Mouse (Mus musculus): ENCODE data around the gene Kctd19. TPM values are rescaled to one million over a fixed set of nuclear protein-coding genes. Genes with fewer than 3 reads are reported as not detected.

The Kctd19 gene
- polyA plus RNA-seq, 1 experiment from 2014 or later = 0.12 TPM

GRCm38 (mm10) chr8:105336373-105337130 lies 76.8 kb downstream of the Kctd19 start:
- no peak for DNase-seq (ENCODE audit: low spot score)
- Histone ChIP-seq H3K4me3 (no peak overlapping the region), H3K4me1 (replicated peaks) (peaks cover 5% of the 10 kb centered on the region; the same call in 1 of the 2 replicates), H3K27ac (no peak overlapping the region), H3K9me3 (no peaks in the 10 kb centered on the region), H3K27me3 (ENCODE audit: insufficient read depth, poor library complexity, severe bottlenecking) (peaks cover 11% of the 10 kb centered on the region; the same call in 1 of the 2 replicates), H3K36me3 (peaks cover 73% of the 10 kb centered on the region)
- 49% methylated on average over 32 of the region's 32 CpGs for WGBS

Other genes with a start within 250 kb of the Kctd19 start
- gene Cbfb, start 242.8 kb downstream of the Kctd19 start, polyA plus RNA-seq (2016; fragmentation: Nextera tagmentation; extraction: Ambion mirVana) = 42.1 and 54.9 TPM in 2 replicates
- gene D230025D16Rik, start 188.4 kb downstream of the Kctd19 start, polyA plus RNA-seq (2016; fragmentation: Nextera tagmentation; extraction: Ambion mirVana) = 27.0 and 27.1 TPM in 2 replicates
- 2.6 and 3.3 TPM in 2 replicates for gene B3gnt9, start 158.3 kb downstream of the Kctd19 start, polyA plus RNA-seq (2016; fragmentation: Nextera tagmentation; extraction: Ambion mirVana)
- gene Tradd, start 148.9 kb downstream of the Kctd19 start, polyA plus RNA-seq (2016; fragmentation: Nextera tagmentation; extraction: Ambion mirVana) = 15.4 and 16.3 TPM in 2 replicates
- 1.0 and 1.6 TPM in 2 replicates for gene Fbxl8, start 148.9 kb downstream of the Kctd19 start, polyA plus RNA-seq (2016; fragmentation: Nextera tagmentation; extraction: Ambion mirVana)
- gene Hsf4, start 143.7 kb downstream of the Kctd19 start, polyA plus RNA-seq (2016; fragmentation: Nextera tagmentation; extraction: Ambion mirVana) = 0.09 and 0.20 TPM in 2 replicates
- gene Nol3, start 137.4 kb downstream of the Kctd19 start, polyA plus RNA-seq (2016; fragmentation: Nextera tagmentation; extraction: Ambion mirVana) = 1.2 and 2.1 TPM in 2 replicates
- 26.5 and 43.8 TPM in 2 replicates for gene 4931428F04Rik, start 123.6 kb downstream of the Kctd19 start, polyA plus RNA-seq (2016; fragmentation: Nextera tagmentation; extraction: Ambion mirVana)
- 12.4 and 15.2 TPM in 2 replicates for gene Exoc3l, start 117.4 kb downstream of the Kctd19 start, polyA plus RNA-seq (2016; fragmentation: Nextera tagmentation; extraction: Ambion mirVana)
- 120 and 128 TPM in 2 replicates for gene E2f4, start 115.8 kb downstream of the Kctd19 start, polyA plus RNA-seq (2016; fragmentation: Nextera tagmentation; extraction: Ambion mirVana)
- 2.1 and 2.9 TPM in 2 replicates for gene Elmo3, start 107.9 kb downstream of the Kctd19 start, polyA plus RNA-seq (2016; fragmentation: Nextera tagmentation; extraction: Ambion mirVana)
- gene Lrrc29, start 87.2 kb downstream of the Kctd19 start, polyA plus RNA-seq (2016; fragmentation: Nextera tagmentation; extraction: Ambion mirVana) = 1.2 and 1.3 TPM in 2 replicates
- gene Tmem208, start 87.1 kb downstream of the Kctd19 start, polyA plus RNA-seq (2016; fragmentation: Nextera tagmentation; extraction: Ambion mirVana) = 110 and 113 TPM in 2 replicates
- 2.4 and 2.8 TPM in 2 replicates for gene Fhod1, start 65.5 kb downstream of the Kctd19 start, polyA plus RNA-seq (2016; fragmentation: Nextera tagmentation; extraction: Ambion mirVana)
- 4.1 and 4.3 TPM in 2 replicates for gene Slc9a5, start 64.7 kb downstream of the Kctd19 start, polyA plus RNA-seq (2016; fragmentation: Nextera tagmentation; extraction: Ambion mirVana)
- gene Plekhg4, start 40.2 kb downstream of the Kctd19 start, polyA plus RNA-seq (2016; fragmentation: Nextera tagmentation; extraction: Ambion mirVana) = 0.52 and 0.75 TPM in 2 replicates
- 1.8 and 2.5 TPM in 2 replicates for gene Lrrc36, start 69 bp upstream of the Kctd19 start, polyA plus RNA-seq (2016; fragmentation: Nextera tagmentation; extraction: Ambion mirVana)
- gene Tppp3, start 58.0 kb upstream of the Kctd19 start, polyA plus RNA-seq (2016; fragmentation: Nextera tagmentation; extraction: Ambion mirVana) = 131 and 243 TPM in 2 replicates
- 23.3 and 29.2 TPM in 2 replicates for gene Zdhhc1, start 83.4 kb upstream of the Kctd19 start, polyA plus RNA-seq (2016; fragmentation: Nextera tagmentation; extraction: Ambion mirVana)
- 24.1 and 36.7 TPM in 2 replicates for gene Hsd11b2, start 105.3 kb upstream of the Kctd19 start, polyA plus RNA-seq (2016; fragmentation: Nextera tagmentation; extraction: Ambion mirVana)
- 90.8 and 119 TPM in 2 replicates for gene Atp6v0d1, start 152.5 kb upstream of the Kctd19 start, polyA plus RNA-seq (2016; fragmentation: Nextera tagmentation; extraction: Ambion mirVana)
- gene Ripor1, start 191.8 kb upstream of the Kctd19 start, polyA plus RNA-seq (2016; fragmentation: Nextera tagmentation; extraction: Ambion mirVana) = 17.7 and 23.7 TPM in 2 replicates
- gene Ctcf, start 223.1 kb upstream of the Kctd19 start, polyA plus RNA-seq (2016; fragmentation: Nextera tagmentation; extraction: Ambion mirVana) = 102 and 138 TPM in 2 replicates
- 0.61 and 0.73 TPM in 2 replicates for gene Agrp, start 223.9 kb upstream of the Kctd19 start, polyA plus RNA-seq (2016; fragmentation: Nextera tagmentation; extraction: Ambion mirVana)